Mouse (Mus musculus): ENCODE data around the gene Macrod1.
"Not testable (repeated sequence)": the region's sequence is repeated elsewhere in the genome, so short reads cannot be mapped to it uniquely, and the experiment has no call there.

The Macrod1 gene

DNA sequence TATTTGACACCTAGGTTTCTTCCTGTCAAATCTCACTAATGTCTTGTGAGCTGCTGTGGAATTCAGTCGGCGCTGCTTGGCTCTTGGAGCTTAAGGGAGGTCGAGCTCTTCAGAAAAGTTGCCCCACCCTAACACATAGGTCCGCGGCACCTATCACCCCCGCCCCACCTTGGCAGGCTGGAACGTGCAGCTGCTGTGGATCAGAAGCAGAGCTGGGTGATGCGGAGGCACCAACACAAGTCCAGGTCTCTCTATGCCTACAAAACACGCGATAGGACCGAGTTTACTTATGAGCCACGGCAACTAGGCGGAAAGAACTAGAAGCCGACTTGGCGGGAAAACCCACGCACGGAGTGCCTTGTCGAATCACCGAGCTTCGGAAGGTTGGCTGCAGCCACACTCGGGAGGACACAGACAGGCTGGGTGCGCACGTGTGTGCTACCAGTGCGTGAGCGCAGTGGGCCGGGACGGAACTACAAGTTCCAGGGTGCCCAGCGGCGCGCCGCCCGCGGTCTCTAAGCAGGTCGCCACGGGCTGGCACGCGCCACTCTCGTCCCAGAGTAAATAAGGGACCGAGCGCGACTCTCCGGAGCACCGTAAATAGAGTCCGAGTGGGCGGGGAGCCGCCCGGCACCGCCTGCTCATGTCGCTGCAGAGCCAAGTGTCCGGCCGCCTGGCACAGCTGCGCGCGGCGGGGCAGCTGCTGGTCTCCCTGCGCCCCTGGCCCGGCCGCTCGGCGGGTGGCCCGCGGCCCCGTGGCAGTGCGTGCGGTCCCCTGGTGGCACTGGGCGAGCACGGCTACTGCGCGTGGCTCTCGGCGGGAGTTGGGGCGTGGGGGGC, at the start of gene Macrod1:
TSS of gene Macrod1 (plus strand) at position 563 of the 840 bp plus-strand sequence.
- DNase-seq (ENCODE audit: low read depth in 1 of 2, low spot score in 2 of 2) = peak; percentile 39 to 52

DNA sequence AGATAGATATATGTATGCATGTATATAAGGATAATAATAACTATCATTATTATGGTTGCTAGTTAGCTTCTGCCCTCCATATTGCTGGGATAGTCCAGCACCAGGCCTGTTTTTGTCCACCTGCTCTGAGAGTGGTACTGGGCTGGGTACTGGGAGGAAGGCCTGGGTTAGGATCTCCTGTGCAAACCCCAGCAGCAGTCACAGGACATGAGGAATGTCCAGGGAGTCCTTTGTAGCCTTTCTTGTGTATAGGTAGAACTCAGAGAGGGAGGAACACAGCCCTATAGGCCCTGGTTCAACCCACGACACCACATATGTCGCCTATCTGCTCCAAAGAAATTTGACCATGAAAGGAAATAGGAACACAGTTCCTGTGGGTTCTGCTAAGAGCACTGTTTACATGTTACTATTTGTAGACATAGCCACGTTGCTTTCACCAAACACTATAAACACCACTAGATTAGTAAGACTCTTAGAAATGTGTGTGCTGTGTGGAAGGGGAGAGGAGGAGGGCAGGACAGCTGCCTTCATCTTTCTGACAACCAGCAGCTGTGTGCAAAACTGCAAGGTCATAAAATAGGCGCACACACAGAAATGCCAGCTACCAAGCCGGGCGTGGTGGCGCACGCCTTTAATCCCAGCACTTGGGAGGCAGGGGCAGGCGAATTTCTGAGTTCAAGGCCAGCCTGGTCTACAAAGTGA, 49.6 kb upstream of the Macrod1 start:
- no peak for DNase-seq (ENCODE audit: low read depth in 1 of 2, low spot score in 2 of 2)

DNA sequence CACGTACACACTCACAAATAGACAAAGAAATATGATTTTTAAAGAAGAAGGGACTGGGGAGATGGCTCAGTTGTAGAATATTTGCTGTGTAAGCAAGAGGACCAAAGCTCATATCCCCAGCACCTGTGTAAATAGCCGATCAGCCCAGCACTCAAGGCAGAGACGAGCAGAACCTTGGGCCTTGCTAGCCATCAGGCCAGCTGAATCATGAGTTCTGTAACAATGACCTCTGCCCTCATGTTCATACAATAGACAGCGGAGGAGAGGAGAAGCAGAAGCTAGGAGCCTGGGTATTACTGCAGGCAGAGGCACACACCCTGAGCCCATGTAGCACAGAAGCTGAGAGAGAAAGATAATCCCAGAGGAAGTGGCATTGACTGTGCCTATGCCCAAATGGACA, 44.2 kb upstream of the Macrod1 start:
- DNase-seq (ENCODE audit: low read depth in 1 of 2, low spot score in 2 of 2) = no peak

DNA sequence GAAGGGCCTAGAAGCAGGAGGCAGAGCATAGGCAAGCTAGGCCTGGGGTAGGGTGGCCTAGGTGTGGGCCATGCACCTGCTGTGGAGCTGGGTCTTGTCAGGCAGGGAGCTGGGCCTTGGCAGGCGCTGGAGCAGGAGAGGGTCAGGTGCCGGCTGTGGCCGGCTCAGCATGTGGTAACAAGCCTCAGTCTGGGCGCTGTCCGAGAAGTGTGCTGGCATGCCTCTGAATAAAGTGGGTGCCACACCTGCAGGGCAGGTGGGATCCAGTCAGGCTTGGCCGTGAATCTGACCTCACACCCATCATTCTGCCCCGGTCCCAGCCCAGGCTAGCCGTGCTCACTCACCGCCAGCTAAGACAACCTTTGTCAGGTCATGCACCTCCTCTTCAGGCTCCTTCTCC, 42.6 kb upstream of the Macrod1 start:
- DNase-seq (ENCODE audit: low read depth in 1 of 2, low spot score in 2 of 2) = no peak

DNA sequence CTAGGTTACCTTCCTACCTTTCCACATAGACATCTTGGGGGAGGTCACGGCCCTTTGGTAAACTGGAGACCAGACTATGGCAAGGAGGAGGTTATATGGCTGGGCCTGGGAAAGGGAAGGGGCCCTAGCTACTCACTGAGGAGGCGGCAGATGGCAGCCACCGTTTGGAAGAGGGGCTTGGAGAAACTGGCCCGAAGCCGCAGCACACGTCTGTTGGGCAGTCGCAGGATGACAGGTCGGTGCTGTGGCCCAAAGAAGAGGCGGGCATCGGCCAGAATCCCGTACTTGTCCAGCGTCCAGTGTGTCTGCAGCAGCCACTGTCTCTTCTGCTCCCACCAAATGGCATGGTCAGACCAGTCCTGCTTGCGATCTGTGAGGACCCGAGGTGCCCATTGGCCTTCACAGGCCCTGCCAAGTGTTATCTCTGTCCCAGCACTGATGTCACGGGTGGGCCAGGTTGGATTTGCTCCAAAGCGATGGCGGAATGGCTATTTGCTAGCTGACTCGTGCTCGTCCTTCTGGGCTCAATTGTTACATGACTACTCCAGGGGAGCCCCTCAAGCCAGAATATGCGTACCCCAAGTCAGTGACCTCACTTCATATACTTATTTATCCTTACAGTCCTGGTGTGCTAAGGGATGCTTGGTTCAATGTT, 42.0 kb upstream of the Macrod1 start:
- DNase-seq (ENCODE audit: low read depth in 1 of 2, low spot score in 2 of 2) = no peak

DNA sequence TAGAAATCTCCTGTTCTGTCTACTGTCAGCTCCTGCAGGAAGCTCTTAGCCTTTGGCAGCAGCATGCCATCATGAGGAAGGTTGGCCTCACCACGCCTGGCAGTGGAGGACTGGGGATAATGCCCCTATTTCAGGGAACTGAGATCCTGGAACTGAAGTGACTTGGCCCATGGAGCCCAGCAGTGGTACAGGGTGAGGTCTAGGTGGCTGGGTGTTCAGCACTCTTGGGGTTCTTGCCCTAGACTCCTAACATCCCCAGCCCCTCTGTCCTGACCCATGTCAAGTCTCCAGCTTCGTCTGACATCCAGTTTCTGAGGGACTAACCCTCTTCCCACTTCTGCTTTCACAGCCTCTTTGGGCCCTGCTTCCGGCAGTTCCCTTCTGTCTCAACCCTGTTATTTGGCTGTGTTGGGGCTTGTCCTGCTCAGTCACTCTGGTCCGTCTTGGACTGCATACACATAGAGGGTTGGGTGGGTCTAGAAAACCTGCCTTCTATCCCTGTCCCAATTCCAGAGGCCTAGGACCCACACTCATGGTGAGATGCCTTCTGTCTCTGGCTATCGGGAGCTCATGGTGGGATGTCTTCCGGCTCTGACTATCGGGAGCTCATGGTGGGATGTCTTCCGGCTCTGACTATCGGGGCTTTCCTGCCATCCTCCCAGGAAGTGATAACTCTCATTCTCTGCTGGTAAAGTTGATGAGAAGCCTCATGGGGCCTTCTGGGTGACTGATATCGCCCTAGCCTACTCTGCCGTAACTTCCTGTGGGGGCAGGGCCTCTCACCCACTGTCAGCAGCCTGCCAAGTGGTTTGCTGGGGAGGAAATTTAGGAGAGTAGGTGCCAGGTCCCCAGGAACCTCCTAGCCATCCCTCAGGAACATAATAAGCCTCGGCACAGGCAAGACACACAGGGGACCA, 38.8 kb upstream of the Macrod1 start:
- peak; percentile 41 to 58 for DNase-seq (ENCODE audit: low read depth in 1 of 2, low spot score in 2 of 2)

DNA sequence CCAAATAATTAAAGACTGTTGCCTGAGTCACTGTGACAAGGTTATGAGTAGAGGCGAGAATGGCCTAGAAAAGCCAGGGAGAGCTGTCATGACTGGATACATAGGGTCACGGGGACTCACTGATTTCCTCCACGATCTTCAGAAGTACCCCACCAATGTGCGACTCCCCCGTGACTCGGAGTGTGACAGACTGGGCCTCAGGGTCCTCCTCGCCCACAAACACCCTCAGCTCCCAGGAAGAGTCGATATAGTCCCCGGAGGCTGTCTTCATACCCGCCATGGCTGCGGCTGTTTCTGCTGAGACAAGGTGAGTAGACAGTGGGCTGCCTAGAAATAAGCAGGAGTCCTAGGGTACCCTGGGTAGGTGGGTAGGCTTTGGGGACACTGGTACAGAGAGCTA, 38.1 kb upstream of the Macrod1 start:
- peak in 1 of 2 experiments; percentile 29 for DNase-seq (ENCODE audit: low read depth in 1 of 2, low spot score in 2 of 2)

DNA sequence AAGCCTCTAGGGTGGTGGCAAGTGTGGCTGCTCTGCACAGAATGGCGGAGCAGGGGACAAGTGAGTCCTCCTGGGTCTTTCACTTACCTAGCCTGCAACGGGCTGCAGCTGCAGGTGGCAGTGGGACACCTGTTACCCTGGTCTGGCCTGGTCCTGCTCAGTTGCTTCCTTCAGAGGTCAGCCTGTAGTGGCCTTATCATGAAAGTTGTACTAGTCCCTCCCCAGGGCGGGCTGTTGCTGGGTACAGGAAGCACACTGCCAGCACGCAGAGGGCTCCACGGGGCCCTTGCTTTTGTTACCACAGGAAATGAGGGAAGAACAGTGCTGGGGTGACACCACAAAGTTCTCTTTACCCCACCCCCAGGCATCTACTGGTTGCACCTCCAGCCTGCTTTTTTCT, 37.4 kb upstream of the Macrod1 start, which contains the start of gene Fermt3:
TSS of gene Fermt3 (minus strand) at position 279 of the 400 bp plus-strand sequence.
- peak; percentile 48 to 72 for DNase-seq (ENCODE audit: low read depth in 1 of 2, low spot score in 2 of 2)

DNA sequence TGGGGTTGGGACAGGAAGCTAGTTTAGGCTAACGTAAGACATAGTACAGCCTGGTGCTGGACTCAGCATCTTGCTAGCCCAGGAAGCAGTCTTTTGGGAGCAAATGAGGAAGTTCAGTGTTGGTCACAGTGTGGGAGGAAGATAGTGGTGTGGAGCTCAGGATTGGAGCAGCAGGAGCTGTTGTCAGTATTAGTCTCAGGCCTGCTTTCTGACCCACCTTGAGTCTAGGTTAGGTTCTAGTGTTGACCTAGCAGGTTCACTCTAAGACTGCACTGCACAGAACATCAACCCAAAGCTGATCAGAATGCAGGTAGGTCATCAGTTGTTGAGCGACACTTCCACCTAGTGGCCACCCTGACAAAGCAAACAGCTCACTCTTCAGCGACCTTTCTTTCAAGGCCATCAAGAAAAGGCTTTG, 36.4 kb upstream of the Macrod1 start:
- DNase-seq (ENCODE audit: low read depth in 1 of 2, low spot score in 2 of 2) = peak in 1 of 2 experiments; percentile 42

DNA sequence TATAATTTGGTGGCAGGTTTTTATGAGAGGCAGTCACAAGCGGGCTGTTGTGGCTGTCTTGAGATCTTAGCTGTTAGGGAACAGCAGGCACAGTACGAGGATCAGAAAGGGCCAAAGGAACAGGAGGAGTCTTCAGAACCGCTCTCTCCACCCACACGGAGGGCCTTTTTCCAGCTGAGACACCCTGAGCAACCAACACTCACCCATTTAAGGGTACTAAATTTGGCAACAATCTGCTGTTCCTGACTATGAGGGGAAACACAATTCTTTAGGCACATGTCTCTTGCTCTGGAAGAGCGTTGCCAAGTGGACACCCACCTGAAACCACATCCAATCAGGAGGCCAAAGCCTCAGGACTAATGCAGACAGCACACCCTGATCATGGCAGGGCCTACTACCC, 27.1 kb upstream of the Macrod1 start:
- DNase-seq (ENCODE audit: low read depth in 1 of 2, low spot score in 2 of 2) = no peak

DNA sequence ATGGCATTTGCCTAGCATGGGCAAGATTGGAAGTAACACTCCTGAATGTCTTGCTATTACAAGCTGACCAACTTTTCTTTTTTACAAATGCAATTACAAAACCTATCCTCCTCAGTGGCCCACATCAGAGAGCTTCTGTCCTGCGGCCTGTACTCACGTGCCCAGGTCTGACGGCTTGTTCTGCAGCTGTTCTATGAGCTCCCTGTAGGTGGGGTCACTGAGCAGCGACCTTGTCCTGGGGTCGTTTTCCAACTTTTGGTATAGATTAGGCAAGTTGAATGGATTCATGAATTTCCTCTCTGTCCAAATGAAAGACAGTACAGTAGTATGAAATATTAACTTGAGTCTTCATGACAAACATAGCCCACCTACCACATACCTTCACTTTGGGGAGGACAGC, 22.6 kb upstream of the Macrod1 start:
- DNase-seq (ENCODE audit: low read depth in 1 of 2, low spot score in 2 of 2) = no peak

DNA sequence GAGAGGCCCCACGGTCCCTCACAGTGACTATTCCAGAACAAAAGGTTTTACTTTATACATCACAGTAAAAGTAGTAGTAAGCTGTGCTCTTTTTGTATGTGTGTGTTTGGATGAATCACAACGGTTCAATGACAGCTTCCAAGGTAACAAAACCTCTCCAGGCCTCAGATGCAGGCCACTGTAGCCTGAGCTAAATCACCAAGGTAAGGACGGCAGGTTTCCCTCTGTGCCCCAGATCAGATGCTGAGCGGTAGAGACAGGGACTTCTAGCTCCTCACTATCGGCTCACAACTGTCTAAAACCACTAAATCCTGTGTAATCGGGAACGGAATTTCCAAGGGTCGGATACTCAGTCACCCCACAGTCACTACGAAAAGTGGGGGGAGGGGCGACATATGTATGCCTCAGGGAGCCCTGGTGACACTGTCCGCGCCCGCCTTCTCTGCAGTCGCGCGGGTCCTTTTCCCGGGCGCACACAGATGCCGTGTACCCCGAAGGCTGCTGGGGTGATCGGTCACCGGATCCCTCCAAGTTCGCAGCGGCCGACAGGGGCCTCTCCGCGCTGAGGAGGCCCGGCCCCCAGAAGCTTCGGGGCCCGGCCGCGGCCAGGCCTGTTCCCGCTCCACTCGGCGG, 17.4 kb upstream of the Macrod1 start:
- DNase-seq (ENCODE audit: low read depth in 1 of 2, low spot score in 2 of 2) = peak in 1 of 2 experiments; percentile 18

DNA sequence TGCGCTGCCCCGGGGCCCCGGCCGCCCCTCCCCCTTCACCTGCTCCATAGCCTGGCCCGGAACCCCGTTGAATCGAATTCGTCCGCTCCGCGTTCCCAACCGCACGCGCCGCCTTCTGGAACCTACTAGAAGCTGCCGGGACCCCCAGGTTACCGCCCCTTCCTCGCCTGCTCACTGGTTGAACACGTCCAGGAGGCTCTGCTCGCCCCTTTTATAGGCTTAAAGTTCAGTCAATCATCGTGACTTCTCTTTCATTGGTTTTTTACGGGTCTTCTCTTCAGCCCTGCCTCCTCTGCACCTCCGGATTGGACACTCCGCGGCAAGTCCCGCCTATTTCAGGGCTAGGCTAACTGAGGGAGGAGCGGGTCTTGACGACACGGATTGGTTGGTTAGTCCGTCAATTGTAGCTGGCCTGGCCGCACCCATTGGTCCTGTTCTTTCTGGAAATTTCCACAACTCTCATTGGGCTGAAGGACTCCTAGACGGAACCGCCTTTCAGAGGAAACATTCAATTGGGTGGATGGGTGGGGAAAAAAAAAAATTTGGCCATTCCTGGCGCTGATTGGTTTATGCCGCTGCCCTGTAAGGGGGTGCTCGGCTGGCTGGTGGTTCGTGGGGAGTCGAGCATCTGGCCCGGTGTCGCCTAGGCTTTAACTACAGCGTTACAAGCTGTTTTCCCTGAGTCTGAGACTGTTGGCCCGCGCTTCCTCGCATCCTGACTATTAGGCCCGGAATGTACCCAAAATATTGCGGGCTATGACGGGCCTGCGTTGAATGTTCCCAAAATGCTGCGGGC, 16.6 kb upstream of the Macrod1 start, which contains the start of gene Stip1:
TSS of gene Stip1 (minus strand) at position 127 of the 796 bp plus-strand sequence.
- DNase-seq (ENCODE audit: low read depth in 1 of 2, low spot score in 2 of 2) = peak; percentile 97 to 99

DNA sequence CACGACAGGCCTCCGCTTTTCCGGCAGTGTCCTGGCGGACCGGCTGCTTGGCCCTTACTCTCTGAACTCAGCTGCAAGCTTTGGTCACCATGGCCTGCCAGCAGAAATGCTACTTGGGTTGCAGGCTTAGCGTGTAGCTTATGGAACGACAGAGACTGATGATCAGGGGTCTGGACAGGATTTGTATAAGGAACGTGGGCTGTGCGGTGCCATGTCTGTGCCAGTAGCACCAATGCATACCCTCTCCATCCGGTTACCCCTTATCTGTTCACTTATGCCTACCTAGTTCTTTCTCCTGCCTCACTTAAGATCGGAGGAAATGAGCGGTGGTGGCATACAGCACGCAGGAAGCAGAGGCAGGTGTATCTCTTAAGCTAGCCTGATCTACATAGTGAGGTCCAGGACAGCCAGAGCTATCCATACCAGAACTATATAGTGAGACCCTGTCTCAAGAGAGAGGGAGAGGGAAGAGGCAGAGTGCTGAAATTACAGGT, 15.9 kb upstream of the Macrod1 start:
- no peak for DNase-seq (ENCODE audit: low read depth in 1 of 2, low spot score in 2 of 2)

DNA sequence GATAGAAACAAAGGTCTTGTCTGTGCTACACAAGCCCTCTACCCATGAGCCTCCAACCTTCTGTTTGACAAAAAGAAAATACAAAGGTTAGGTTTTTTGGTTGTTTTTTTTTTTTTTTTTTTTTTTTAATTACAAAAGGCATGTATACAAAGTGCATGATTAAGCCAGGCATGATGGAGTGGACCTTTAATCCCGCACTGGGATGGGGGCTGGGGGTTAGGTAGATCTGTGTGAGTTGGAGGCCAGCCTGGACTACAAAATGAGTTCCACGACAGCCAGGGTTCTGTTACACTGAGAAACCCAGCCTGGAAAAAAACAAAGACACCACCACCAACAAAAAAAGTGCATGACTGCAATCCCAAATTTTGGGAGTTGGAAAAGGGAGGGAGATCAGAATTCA, 15.4 kb upstream of the Macrod1 start:
- no peak for DNase-seq (ENCODE audit: low read depth in 1 of 2, low spot score in 2 of 2)

DNA sequence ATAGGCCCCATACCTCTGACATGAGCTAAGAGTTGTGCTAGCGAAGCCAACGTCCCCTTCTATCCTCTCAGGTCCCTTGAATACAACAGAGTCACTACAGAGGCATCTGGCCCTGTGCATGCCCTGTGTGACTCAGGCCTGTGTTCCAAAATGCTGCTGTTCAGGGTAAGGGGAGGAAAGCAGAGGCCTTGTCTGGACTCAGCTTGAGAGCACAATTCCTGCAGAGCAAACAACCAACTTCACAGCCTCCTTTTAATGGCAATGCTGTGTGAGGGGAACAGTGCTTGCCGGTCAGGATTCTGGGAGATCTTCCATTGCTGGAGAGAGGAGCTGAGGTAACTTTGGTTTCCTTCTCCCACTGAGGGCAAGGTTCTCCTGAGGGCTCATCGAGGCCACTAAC, 12.3 kb upstream of the Macrod1 start:
- no peak for DNase-seq (ENCODE audit: low read depth in 1 of 2, low spot score in 2 of 2)

DNA sequence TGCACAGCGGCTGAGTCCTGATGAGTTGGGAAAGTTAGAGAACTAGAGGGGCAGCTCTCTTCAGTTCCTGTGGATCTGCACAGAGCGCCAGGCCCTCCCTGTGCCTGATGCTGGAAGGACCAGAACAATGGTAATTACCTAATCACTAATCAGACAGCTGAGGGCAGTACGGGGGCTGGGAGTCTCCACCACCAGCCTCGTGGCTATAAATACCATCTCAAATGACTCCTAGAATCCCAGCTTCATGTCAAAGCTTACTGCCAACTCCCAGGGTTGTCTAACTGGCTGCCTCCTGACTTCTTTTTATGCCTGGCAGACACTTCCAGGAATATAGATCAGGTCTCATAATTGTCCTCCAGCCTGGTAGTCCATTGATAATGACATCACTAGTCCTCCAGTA, 11.9 kb upstream of the Macrod1 start:
- no peak for DNase-seq (ENCODE audit: low read depth in 1 of 2, low spot score in 2 of 2)

DNA sequence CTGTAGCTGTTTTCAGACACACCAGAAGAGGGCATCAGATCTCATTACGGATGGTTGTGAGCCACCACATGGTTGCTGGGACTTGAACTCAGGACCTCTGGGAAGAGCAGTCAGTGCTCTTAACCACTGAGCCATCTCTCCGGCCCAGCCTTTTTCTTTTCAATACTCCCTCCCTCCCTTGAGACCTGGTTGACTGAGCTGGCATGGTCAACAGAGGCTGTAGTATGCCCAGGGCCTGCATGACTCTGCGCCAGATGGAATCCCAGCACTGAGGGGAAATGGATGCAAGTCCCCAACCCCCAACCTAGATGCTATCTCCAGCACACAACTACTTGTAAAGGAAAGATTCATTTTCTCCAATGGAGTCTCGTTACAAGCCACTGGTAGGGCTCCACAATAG, 3.2 kb upstream of the Macrod1 start:
- DNase-seq (ENCODE audit: low read depth in 1 of 2, low spot score in 2 of 2) = not testable (repeated sequence)

DNA sequence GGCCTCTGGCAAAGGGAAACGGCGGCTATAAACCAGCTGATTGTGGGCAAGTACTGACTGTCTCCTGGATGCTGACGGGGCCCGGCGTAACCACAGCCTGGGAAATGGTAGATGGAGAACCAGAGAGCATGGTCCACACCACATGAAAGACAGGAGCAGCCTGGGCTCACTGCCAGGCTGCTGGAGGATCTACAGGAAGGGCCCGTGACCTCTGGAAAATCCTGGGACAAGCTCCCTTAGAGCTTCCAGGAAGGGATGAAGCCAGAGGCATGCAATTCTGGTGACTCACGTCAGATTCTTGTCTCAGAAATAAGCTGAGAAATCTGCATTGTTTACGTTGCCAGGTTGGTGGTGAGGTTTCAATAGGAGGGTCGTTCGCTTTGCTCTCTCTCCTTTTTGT, 1.8 kb upstream of the Macrod1 start:
- DNase-seq (ENCODE audit: low read depth in 1 of 2, low spot score in 2 of 2) = no peak
